Mouse (Mus musculus) mouse trophoblast stem cell (cell line): ENCODE measurements around the gene Gcn1l1.

Experiments
- in situ Hi-C, 2 experiments: fragments of 300-500 bp; cut with MseI, MboI; formaldehyde crosslinking; loops; 2 replicates in 1 of 2; 3 replicates in 1 of 2; pipeline ENCODE4 v1.15.1; 2025

Gcn1l1 gene

GRCm38 (mm10) chr5:115653776-115654175 lies 88.7 kb downstream of the Gcn1l1 start:
- in situ Hi-C loops, result loop anchor here in 1 of 2 experiments (5.0 kb wide), 1 partner anchor 89 kb away; no protein-coding TSS in a partner anchor

GRCm38 (mm10) chr5:115656677-115657076 lies 91.6 kb downstream of the Gcn1l1 start:
- in situ Hi-C loops, result no loop called here

GRCm38 (mm10) chr5:115657234-115657633 lies 92.2 kb downstream of the Gcn1l1 start:
- in situ Hi-C loops, result no loop called here

- in situ Hi-C loops, result no loop called here
These were observed 93.3 kb downstream of the Gcn1l1 start for GRCm38 (mm10) chr5:115658352-115658751.

- in situ Hi-C loops, result no loop called here
These were observed 97.6 kb downstream of the Gcn1l1 start for GRCm38 (mm10) chr5:115662658-115663057.

GRCm38 (mm10) chr5:115666366-115667065 lies 101.5 kb downstream of the Gcn1l1 start:
- in situ Hi-C loops, result no loop called here

GRCm38 (mm10) chr5:115667210-115667609 lies 102.2 kb downstream of the Gcn1l1 start:
- in situ Hi-C loops, result no loop called here

GRCm38 (mm10) chr5:115667894-115668293 lies 102.8 kb downstream of the Gcn1l1 start:
- in situ Hi-C loops, result no loop called here

- in situ Hi-C loops, result no loop called here
These were observed 103.9 kb downstream of the Gcn1l1 start for GRCm38 (mm10) chr5:115668986-115669385.

GRCm38 (mm10) chr5:115669974-115670373 lies 104.9 kb downstream of the Gcn1l1 start:
- in situ Hi-C loops, result no loop called here

- in situ Hi-C loops, result no loop called here
These were observed 105.4 kb downstream of the Gcn1l1 start for GRCm38 (mm10) chr5:115670406-115670805.

- in situ Hi-C loops, result no loop called here
These were observed 106.8 kb downstream of the Gcn1l1 start for GRCm38 (mm10) chr5:115671846-115672245.
